Mouse (Mus musculus): ENCODE data around the gene Tbc1d13. TPM values are rescaled to one million over a fixed set of nuclear protein-coding genes. Genes with fewer than 3 reads are reported as not detected.

Gene Tbc1d13
- 31.4 and 35.0 TPM in 2 replicates for total RNA-seq (2017)

DNA sequence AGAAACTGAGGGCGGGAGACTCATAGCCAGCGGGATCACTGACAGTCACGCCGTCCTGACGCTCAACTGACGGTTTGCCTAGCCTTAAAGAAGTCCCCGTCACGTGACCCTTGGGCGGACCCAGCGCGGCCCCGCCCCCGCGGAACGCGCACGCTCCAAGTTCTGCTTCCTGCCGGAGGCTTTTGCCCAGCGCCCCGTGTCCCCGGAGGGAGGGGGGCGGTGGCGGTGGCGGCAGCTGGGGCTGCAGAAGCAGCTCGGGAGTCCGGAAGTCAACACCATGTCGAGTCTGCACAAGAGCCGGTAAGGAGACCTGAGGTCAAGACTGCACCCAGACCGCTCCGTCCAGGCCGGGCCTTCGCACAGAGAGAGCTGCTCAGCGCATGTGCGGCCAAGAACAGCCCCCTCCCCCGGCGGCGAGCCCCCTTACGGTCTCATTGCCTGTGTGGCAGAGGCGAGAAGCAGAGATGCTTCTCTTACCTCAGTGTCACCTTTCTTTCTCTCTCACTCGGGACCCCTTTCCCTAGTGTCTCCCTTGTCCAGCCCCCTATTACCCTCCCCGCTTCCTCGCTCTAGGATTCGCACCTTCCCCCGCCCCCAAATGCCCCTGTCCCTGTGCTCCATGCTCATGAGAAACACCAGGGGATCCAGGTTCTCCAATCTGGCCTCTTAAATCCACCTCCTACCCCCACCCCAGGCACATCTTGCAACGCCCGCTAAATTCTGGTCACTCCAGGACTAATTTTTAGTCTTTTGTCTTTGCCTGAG lies at the start of gene Tbc1d13:
Gene Tbc1d13, plus strand, starts transcription at position 134 of the 765 bp plus-strand sequence.
- peak; percentile 93 to 94 for ATAC-seq (replicated peaks in 1 of 2; ENCODE audit: insufficient read depth in 1 of 2, low FRiP score in 2 of 2, low TSS enrichment in 1 of 2, low read depth in 1 of 2, poor library complexity in 2 of 2, severe bottlenecking in 2 of 2)

DNA sequence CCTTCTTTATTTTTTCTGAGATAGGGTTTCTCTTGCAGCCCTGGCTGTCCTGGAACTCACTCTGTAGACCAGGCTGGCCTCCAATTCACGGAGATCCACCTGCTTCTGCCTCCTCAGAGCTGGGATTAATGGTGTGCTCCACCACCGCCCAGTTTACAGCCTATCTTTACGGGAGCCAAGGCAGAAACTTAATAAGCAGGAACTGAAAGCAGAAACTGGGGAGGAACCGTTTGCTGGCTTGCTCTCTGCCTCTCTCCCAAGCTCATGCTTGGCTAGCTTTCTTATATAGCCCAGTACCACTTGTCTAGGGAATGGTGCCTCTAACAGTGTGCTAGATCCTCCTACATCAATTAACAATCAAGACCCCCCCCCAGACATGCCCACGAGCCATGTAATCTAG lies 49.4 kb upstream of the Tbc1d13 start:
- no peak for ATAC-seq (replicated peaks in 1 of 2; ENCODE audit: insufficient read depth in 1 of 2, low FRiP score in 2 of 2, low TSS enrichment in 1 of 2, low read depth in 1 of 2, poor library complexity in 2 of 2, severe bottlenecking in 2 of 2)

DNA sequence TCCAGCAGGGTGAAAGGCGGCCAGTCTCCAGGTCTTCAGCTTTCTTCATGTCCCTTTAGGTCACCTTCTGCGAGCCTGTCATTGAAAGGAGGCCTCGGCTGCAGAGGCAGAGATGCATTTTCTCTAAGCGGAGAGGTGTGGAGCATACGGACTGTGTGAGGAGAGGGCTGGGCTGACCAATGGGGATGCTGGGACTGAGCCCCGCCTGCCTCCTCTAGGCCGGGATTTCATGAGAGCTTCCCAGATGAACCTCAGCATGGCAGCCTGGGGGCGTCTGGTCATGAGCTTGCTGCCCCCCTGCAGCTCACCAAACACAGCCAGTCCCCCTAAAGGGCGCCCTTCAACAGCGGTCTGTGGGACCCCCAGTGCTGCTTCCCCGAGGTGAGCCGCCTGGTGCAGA lies 48.9 kb upstream of the Tbc1d13 start:
- no peak for ATAC-seq (replicated peaks in 1 of 2; ENCODE audit: insufficient read depth in 1 of 2, low FRiP score in 2 of 2, low TSS enrichment in 1 of 2, low read depth in 1 of 2, poor library complexity in 2 of 2, severe bottlenecking in 2 of 2)

DNA sequence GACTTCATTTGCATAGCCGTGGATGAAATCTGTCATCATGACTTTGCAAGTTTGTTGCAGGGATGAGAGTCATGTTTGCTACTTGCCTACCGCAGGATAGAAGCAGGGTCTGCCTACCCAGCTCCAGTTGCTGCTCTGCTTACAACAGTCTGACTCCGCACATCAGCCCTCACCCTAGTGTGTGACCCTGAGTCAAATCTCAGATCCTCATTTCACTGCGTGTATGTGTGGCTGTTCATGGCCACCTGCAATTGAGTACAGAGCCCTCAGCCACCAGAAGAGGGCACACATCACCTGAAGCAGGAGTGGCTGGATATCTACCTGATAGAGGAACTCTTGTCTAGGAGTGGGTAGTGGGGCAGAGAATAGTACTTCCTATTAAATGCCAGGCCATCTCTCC lies 46.2 kb upstream of the Tbc1d13 start:
- ATAC-seq (replicated peaks in 1 of 2; ENCODE audit: insufficient read depth in 1 of 2, low FRiP score in 2 of 2, low TSS enrichment in 1 of 2, low read depth in 1 of 2, poor library complexity in 2 of 2, severe bottlenecking in 2 of 2): no peak

DNA sequence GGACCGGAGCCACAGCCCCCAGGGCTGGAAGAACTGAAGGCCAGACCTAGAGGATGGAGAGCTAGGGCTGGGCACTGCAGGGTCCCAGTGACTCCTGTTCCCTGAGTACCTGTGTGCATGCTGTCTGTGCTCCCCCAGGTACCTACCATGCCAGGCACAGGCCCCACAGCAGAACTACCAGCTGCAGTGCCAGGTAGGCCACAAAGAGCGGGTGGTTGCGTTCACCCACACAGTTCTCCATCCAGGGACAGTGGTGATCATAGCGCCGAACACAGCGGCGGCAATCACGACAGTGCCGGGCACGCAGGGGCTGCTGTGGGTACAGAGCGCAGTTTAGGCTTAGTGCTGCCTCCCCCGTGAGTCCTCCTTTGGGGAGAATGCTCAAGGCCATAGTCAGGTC lies 42.0 kb upstream of the Tbc1d13 start:
- ATAC-seq (replicated peaks in 1 of 2; ENCODE audit: insufficient read depth in 1 of 2, low FRiP score in 2 of 2, low TSS enrichment in 1 of 2, low read depth in 1 of 2, poor library complexity in 2 of 2, severe bottlenecking in 2 of 2): no peak

DNA sequence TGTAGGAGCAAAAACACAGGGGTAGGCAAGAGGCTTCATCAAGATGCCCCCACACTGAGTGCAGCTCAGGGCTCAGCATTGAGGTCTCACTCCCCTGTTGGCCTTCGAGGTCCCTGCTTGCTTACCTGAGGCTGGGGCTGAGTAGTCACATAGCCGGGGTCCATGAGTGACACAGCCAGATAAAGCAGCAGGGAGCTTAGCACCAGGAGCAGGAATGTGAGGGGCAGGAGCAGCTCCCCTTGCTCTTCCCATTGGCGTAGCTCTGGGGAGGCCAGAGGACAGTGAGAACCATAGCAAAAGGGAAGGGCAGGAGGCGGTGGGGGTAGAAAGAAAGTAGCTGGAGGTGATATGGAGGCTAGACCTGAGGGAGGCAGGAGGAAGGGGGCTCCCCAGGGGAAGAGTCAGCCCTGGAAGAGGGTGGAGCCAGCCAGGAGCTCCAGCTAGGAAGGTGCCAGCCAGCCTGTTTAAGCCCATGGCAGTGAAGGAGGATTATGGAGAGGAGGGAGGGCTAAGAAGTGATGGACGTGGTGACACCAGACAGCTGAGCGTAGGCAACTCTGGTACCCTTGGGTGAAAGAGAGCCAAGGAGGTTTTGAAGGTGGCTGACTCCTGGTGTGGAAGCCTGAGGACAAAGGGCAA lies 41.1 kb upstream of the Tbc1d13 start:
- no peak for ATAC-seq (replicated peaks in 1 of 2; ENCODE audit: insufficient read depth in 1 of 2, low FRiP score in 2 of 2, low TSS enrichment in 1 of 2, low read depth in 1 of 2, poor library complexity in 2 of 2, severe bottlenecking in 2 of 2)

DNA sequence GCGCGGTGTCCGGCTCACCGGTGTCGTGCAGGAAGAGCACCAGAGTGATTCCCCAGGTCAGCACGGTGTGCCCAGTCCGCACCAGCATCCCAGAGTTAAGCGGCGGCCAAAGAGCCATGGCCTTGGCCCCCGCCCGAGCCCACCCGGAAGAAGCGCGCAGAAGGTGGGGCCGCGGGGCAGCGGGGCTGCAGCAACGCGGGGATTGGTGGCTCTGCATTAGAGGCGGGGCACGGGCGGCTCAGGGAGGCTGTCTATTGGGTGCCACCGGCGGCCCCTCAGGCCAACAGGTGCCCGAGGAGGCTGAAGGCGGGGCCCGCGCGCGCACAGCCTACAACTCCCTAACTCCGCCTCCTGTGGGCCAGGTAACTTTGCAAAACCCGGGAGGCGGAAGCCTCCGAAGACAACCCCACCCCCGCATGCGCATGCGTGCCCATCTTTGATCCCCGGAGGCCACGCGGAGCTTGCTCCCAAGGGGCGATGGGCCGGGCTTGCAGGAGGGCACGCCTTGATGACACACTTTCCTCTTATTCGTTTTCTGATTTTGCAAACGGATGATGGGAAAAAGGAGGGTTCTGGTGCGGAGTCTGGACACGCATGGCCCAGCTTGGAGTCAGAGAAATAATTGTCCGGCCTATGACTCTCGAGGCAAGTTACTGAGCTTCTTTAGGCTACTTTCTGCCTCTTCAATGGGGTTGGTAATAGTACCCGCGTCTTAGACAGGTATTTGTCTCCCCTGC lies 39.9 kb upstream of the Tbc1d13 start, which contains the start of gene Zdhhc12:
Gene Zdhhc12, minus strand, starts transcription at position 178 of the 737 bp plus-strand sequence.
- ATAC-seq (replicated peaks in 1 of 2; ENCODE audit: insufficient read depth in 1 of 2, low FRiP score in 2 of 2, low TSS enrichment in 1 of 2, low read depth in 1 of 2, poor library complexity in 2 of 2, severe bottlenecking in 2 of 2): peak; percentile 92 to 95

DNA sequence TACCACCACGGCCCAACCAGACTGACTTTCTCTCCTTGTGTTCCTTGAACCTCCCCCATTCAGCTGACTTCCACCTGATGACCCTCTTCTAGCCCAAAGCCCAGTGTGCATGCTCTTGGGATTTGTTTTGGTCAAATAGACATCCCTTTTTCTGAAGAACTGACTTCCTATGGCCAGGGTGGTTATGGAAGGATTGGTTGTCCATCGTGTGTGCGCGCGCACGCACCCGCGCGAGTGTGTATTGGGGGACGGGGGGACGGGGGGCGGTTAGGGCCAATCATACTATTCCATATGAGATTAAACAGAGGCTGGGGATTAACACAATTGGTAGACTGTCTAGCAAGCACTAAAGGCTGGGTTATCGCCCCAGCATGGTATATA lies 39.3 kb upstream of the Tbc1d13 start:
- ATAC-seq (replicated peaks in 1 of 2; ENCODE audit: insufficient read depth in 1 of 2, low FRiP score in 2 of 2, low TSS enrichment in 1 of 2, low read depth in 1 of 2, poor library complexity in 2 of 2, severe bottlenecking in 2 of 2): no peak

DNA sequence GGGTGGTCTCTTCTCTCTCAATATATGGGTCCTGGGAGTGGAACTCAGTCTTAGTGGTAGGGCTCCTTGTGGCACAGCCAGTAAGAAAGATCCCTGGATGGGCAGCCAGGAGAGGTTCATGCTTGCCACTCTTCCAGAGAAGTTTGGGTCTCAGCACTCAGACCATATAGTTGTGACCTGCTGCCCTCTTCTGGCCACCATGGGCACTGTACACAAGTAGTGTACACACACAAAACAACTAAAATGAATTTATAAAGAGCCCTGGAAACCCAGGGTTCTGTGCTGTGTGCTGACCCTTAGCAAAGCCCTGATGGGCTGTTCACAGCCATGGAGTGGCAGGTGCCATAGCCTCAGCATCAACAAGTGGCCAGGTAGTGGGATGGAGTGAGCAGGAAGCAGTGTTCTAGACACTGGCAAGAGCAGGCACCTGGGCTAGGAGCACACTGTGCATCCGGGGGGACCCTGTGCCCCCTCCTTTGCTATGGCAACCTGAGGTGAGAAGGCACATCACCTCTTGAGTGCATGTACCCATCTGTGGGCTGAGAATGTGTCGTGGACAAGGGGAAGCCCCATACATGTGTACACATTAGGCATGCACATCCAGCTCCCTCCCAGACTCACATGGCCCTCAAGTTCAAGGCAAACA lies 37.5 kb upstream of the Tbc1d13 start:
- ATAC-seq (replicated peaks in 1 of 2; ENCODE audit: insufficient read depth in 1 of 2, low FRiP score in 2 of 2, low TSS enrichment in 1 of 2, low read depth in 1 of 2, poor library complexity in 2 of 2, severe bottlenecking in 2 of 2): peak in 1 of 2 experiments; percentile 28; a peak in 1 of 4 replicates

DNA sequence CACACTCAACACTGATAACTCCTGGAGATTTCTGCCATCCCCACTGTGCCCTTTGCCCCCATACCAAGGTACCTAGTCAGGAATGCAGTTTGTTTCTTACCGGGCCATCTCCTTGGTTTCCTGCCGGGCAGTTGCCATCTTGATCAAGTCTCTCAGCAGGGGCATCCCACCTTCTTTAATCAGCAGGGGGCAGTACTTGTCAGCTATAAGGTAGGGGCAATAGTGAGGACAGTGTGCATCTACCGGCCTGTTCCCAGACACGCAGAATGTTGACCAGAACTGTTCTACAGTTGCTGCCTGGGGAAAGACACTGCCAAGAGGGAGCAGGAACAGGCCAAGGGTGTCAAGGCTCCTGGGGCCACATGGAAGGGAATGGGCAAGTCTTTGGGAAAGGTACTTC lies 33.3 kb upstream of the Tbc1d13 start:
- ATAC-seq (replicated peaks in 1 of 2; ENCODE audit: insufficient read depth in 1 of 2, low FRiP score in 2 of 2, low TSS enrichment in 1 of 2, low read depth in 1 of 2, poor library complexity in 2 of 2, severe bottlenecking in 2 of 2): no peak

DNA sequence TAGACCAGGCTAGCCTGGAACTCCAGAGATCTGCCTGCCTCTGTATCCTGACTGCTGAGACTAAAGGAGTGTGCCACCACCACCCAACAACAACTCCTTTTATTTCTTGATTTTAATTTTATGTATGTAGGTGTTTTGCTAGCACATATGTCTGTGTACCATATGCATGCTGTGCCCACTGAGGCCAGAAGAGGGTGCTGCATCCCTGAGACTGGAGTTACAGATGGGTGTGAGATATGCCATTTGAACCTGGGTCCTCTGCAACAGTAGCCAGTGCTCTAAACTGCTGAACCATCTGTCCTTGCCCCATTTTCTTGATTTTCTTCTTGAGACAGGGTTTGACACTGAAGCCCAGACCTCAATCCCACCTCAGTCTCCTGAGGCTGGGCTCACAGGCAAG lies 27.2 kb upstream of the Tbc1d13 start:
- peak; percentile 52 to 78; a peak in 2 of 4 replicates for ATAC-seq (replicated peaks in 1 of 2; ENCODE audit: insufficient read depth in 1 of 2, low FRiP score in 2 of 2, low TSS enrichment in 1 of 2, low read depth in 1 of 2, poor library complexity in 2 of 2, severe bottlenecking in 2 of 2)

DNA sequence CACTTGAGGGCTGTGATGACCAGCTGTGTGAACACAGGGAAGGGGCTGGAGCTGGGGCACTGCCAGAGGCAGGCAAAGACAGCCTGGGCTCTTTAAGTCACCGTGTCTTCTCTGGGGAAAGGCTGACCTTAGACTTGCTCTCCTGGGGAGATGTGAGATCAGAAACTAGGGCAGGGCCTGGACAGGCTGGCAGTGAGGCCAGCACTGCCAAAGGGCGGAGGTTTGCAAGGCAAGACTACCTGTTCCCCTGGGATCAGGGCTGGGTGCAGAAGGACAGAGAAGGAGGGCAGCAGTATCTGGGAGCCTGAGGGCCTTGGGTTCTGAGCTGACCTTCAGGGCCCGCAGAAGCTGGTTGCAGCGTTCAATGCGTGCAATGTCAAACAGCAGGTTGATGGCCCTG lies 25.9 kb upstream of the Tbc1d13 start:
- no peak for ATAC-seq (replicated peaks in 1 of 2; ENCODE audit: insufficient read depth in 1 of 2, low FRiP score in 2 of 2, low TSS enrichment in 1 of 2, low read depth in 1 of 2, poor library complexity in 2 of 2, severe bottlenecking in 2 of 2)

DNA sequence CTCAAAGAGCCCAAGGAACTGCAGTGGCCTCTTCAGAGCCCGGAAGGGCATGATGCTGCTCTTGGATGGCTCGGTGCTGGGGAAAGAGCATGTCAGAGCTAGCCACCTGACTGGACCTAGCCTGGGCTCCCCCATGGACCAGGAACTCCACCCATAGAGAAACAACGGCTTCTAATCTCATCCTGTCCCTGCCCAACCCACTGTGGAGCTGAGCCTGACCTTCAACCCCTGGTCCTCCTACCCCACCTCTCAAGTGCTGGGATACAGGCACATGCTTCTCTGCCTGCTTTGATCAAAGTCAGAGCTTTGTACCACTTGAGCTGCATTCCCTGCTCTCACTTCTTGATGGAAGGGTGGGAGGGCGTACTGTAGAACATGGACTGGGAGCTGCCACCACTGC lies 25.3 kb upstream of the Tbc1d13 start:
- no peak for ATAC-seq (replicated peaks in 1 of 2; ENCODE audit: insufficient read depth in 1 of 2, low FRiP score in 2 of 2, low TSS enrichment in 1 of 2, low read depth in 1 of 2, poor library complexity in 2 of 2, severe bottlenecking in 2 of 2)

DNA sequence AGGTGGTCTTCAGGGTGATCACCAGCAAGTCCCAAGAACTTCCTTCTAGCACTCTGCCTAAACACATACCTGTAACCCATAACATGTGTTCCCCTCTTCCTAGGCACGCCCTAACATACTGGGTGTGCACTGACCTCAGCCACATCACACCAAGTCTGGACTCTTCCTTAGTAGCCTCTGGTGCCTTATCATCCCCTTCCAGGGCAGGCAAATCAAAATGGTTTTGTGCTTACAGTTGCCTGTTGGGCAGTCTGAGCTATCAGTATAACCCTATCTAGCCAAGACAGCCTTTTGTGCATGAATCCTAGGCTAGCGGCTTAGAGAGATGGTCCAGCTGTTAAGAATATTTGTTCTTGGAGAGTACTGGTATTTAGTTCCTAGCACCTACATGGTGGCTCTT lies 22.0 kb upstream of the Tbc1d13 start:
- no peak for ATAC-seq (replicated peaks in 1 of 2; ENCODE audit: insufficient read depth in 1 of 2, low FRiP score in 2 of 2, low TSS enrichment in 1 of 2, low read depth in 1 of 2, poor library complexity in 2 of 2, severe bottlenecking in 2 of 2)

DNA sequence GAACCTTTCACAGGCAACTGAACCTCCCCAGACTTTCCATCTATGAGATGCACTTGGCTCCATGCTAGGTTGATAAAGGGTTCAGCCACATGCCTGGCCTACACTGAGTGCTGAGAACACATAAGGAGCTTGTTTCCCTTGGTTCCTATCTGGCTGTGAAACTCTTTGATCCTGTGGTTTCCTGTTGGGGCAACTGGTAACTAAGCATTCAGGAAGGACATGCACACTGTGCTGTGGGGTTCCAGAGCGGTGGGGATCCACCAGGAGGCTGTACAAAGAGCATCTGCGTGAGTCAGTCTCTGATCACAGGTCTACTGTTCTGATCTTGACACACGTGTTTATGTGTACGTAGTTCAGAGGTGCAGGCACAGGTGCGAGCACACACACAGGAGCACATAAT lies 21.0 kb upstream of the Tbc1d13 start:
- peak; percentile 54 to 61 for ATAC-seq (replicated peaks in 1 of 2; ENCODE audit: insufficient read depth in 1 of 2, low FRiP score in 2 of 2, low TSS enrichment in 1 of 2, low read depth in 1 of 2, poor library complexity in 2 of 2, severe bottlenecking in 2 of 2)

DNA sequence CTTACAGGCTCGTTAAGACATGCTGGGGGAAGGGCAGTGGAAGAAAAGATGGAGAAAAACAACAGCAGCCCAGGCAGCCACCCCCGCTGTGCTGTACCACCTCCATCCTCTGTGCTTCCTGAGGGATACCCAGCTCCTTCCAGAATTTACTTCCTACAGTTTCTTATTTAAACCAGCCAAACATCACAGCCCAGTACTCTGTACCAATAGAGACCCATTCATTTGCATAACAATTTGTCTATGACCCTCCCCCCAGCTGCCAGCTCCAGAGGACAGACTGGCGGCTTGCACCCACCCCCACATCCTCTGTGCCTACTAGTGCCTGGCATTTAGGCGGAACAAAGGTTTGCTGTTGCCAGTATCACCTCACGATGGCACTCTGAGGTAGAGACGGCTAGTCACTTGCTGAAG lies 13.9 kb upstream of the Tbc1d13 start:
- ATAC-seq (replicated peaks in 1 of 2; ENCODE audit: insufficient read depth in 1 of 2, low FRiP score in 2 of 2, low TSS enrichment in 1 of 2, low read depth in 1 of 2, poor library complexity in 2 of 2, severe bottlenecking in 2 of 2): no peak

DNA sequence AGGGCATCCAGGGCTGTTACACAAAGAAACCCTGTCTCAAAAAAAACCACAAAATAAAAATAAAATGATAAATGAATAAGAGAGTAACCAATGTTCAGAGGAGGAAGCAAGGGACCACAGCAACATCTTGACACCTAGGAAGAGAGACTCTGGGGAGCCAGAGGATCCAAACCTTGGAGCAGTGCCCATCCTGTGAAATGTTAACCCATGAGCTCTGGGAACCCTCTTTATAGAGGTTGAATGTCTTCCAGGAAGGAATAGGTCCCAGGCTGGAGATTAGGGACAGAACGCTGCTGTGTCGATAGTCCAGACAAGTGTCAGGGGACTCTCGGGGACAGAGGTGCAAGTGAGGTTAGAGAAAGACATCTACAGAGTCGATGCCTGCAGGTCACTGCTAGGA lies 13.3 kb upstream of the Tbc1d13 start:
- ATAC-seq (replicated peaks in 1 of 2; ENCODE audit: insufficient read depth in 1 of 2, low FRiP score in 2 of 2, low TSS enrichment in 1 of 2, low read depth in 1 of 2, poor library complexity in 2 of 2, severe bottlenecking in 2 of 2): no peak

DNA sequence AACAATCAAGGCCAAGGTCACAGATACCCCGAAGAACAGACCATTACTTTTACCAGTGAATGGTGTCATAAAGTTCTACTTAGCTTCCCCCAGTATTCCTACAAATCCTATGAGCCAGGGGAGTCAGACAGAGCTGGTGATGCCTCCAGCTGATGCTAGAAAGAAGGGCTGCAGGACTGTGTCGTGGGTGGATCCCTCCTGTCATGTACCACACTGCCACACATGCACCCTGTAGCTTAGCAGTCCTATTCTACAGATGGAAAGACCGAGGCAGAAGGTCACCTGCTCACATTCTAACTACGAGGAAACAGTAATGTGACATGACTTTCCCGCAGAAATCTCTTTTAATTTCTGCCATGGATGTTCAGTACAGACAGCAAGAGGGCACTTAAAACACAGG lies 10.8 kb upstream of the Tbc1d13 start:
- ATAC-seq (replicated peaks in 1 of 2; ENCODE audit: insufficient read depth in 1 of 2, low FRiP score in 2 of 2, low TSS enrichment in 1 of 2, low read depth in 1 of 2, poor library complexity in 2 of 2, severe bottlenecking in 2 of 2): no peak
